Mouse (Mus musculus) C2C12 (cell line): ENCODE data around the gene Nfix. TPM values are rescaled to one million over a fixed set of nuclear protein-coding genes. Genes with fewer than 3 reads are reported as not detected.

Experiments used
- H3K27me3 ChIP-seq: one replicate; pipeline ENCODE4 v1.6.1; 2011; ENCODE audit not compliant: control insufficient read depth, insufficient read depth, insufficient read length
- H3K36me3 ChIP-seq: one replicate; pipeline ENCODE4 v1.6.1; 2011; ENCODE audit not compliant: control insufficient read depth, insufficient read depth
- H3K4me3 ChIP-seq: one replicate; pipeline ENCODE4 v1.5.1; 2011; ENCODE audit warnings: mild to moderate bottlenecking, control low read depth; ENCODE audit not compliant: poor library complexity, insufficient read depth, severe bottlenecking
- H3K79me2 ChIP-seq: one replicate; pipeline ENCODE4 v1.6.1; 2011; ENCODE audit not compliant: control insufficient read depth, insufficient read depth
- H3K79me3 ChIP-seq: one replicate; pipeline ENCODE4 v1.6.1; 2011; ENCODE audit warnings: low read depth, control low read depth
- H3ac ChIP-seq: one replicate; pipeline ENCODE3; 2011; ENCODE audit warnings: low read depth; ENCODE audit not compliant: control insufficient read depth, insufficient read length
- CEBPB ChIP-seq: IDR thresholded peaks from one replicate; pipeline ENCODE4 v1.6.1; 2011; ENCODE audit warnings: low read depth, mild to moderate bottlenecking, control low read depth, moderate library complexity
- CTCF ChIP-seq: IDR thresholded peaks from one replicate; pipeline ENCODE4 v1.5.1; 2011; ENCODE audit not compliant: control insufficient read depth, insufficient read depth, insufficient read length
- FOSL1 ChIP-seq: IDR thresholded peaks from one replicate; pipeline ENCODE4 v1.8.0; 2011; ENCODE audit warnings: mild to moderate bottlenecking, low read length; ENCODE audit not compliant: poor library complexity, insufficient read depth, severe bottlenecking
- MAX ChIP-seq: IDR thresholded peaks from one replicate; pipeline ENCODE4 v1.6.1; 2011; ENCODE audit warnings: mild to moderate bottlenecking, control low read depth
- MYOD1 ChIP-seq: IDR thresholded peaks from one replicate; pipeline ENCODE4 v1.6.1; 2011; ENCODE audit warnings: low read depth; ENCODE audit not compliant: control insufficient read depth, insufficient read length
- MYOG ChIP-seq: IDR thresholded peaks from one replicate; pipeline ENCODE4 v1.6.1; 2011; ENCODE audit not compliant: control insufficient read depth, insufficient read length; ENCODE audit errors: extremely low read depth
- USF1 ChIP-seq: IDR thresholded peaks from one replicate; pipeline ENCODE4 v1.6.1; 2011; ENCODE audit warnings: low read depth, mild to moderate bottlenecking, control low read depth, moderate library complexity
- polyA plus RNA-seq: library from polyadenylated mRNA; unstranded; fragments of >200 nt; fragmentation: generic; extraction: Trizol; gene quantifications from one replicate; pipeline ENCODE4 v1.2.1, GENCODE M21; 2012; ENCODE audit warnings: missing spikeins

Nfix gene
- polyA plus RNA-seq, 1 experiment = 50.7 TPM

- Histone ChIP-seq H3K36me3 (peaks cover 37% of the 10 kb centered on the region), H3K27me3 (no peaks in the 10 kb centered on the region), H3K4me3 (no peak overlapping the region), H3ac (no peak overlapping the region), H3K79me2 (peaks cover 89% of the 10 kb centered on the region), H3K79me3 (peaks cover 28% of the 10 kb centered on the region)
- TF ChIP-seq CEBPB (no peak), USF1 (no peak), FOSL1 (no peak), CTCF (no peak), MAX (no peak), MYOD1 (no peak), MYOG (no peak)
Measured at GRCm38 (mm10) chr8:84764100-84764499, 36.0 kb downstream of the Nfix start.

- Histone ChIP-seq H3K4me3 (no peak overlapping the region), H3K27me3 (no peaks in the 10 kb centered on the region), H3K79me3 (peaks cover 36% of the 10 kb centered on the region), H3K36me3 (peaks cover 53% of the 10 kb centered on the region), H3K79me2 (peaks cover 97% of the 10 kb centered on the region), H3ac (peak overlapping the region; percentile 3)
- no peak for TF ChIP-seq MAX
- TF ChIP-seq FOSL1 = no peak
- peak; percentile 79 for TF ChIP-seq MYOD1
- TF ChIP-seq USF1 = peak; percentile 30
- no peak for TF ChIP-seq MYOG
- TF ChIP-seq CTCF = no peak
- TF ChIP-seq CEBPB = peak; percentile 54
Measured at GRCm38 (mm10) chr8:84760901-84761300, 39.2 kb downstream of the Nfix start.

- peaks cover 58% of the 10 kb centered on the region for H3K36me3 ChIP-seq
- no peaks in the 10 kb centered on the region for H3K27me3 ChIP-seq
- TF ChIP-seq CTCF = no peak
- TF ChIP-seq CEBPB = no peak
- no peak for TF ChIP-seq USF1
- TF ChIP-seq MAX = no peak
- TF ChIP-seq MYOG = no peak
- TF ChIP-seq FOSL1 = no peak
- TF ChIP-seq MYOD1 = no peak
Measured at GRCm38 (mm10) chr8:84760405-84760805, 39.7 kb downstream of the Nfix start.

GRCm38 (mm10) chr8:84759718-84760117 is 40.4 kb downstream of the Nfix start:
- Histone ChIP-seq H3K4me3 (no peak overlapping the region), H3K36me3 (peaks cover 65% of the 10 kb centered on the region), H3K27me3 (no peaks in the 10 kb centered on the region), H3K79me2 (peaks cover 95% of the 10 kb centered on the region), H3ac (no peak overlapping the region), H3K79me3 (peaks cover 40% of the 10 kb centered on the region)
- TF ChIP-seq FOSL1 = no peak
- TF ChIP-seq USF1 = no peak
- no peak for TF ChIP-seq MYOD1
- no peak for TF ChIP-seq MAX

More at GRCm38 (mm10) chr8:84760405-84760805, 39.7 kb downstream of the Nfix start:
- Histone ChIP-seq H3ac (peak overlapping the region; percentile 27), H3K4me3 (no peak overlapping the region), H3K79me3 (peaks cover 39% of the 10 kb centered on the region), H3K79me2 (peaks cover 97% of the 10 kb centered on the region)

GRCm38 (mm10) chr8:84759126-84759525 is 41.0 kb downstream of the Nfix start:
- TF ChIP-seq FOSL1 (no peak), CTCF (no peak), MYOD1 (no peak), MYOG (no peak)
- H3ac ChIP-seq = no peak overlapping the region
- peaks cover 42% of the 10 kb centered on the region for H3K79me3 ChIP-seq
- peaks cover 95% of the 10 kb centered on the region for H3K79me2 ChIP-seq
- H3K27me3 ChIP-seq = no peaks in the 10 kb centered on the region
- H3K36me3 ChIP-seq = peaks cover 66% of the 10 kb centered on the region
- H3K4me3 ChIP-seq = no peak overlapping the region

- H3ac ChIP-seq = no peak overlapping the region
- peaks cover 94% of the 10 kb centered on the region for H3K79me2 ChIP-seq
- no peaks in the 10 kb centered on the region for H3K27me3 ChIP-seq
- H3K4me3 ChIP-seq = no peak overlapping the region
- H3K36me3 ChIP-seq = peaks cover 70% of the 10 kb centered on the region
- TF ChIP-seq MAX = no peak
- no peak for TF ChIP-seq USF1
- TF ChIP-seq FOSL1 = no peak
- no peak for TF ChIP-seq MYOG
- TF ChIP-seq CEBPB = no peak
- TF ChIP-seq CTCF = no peak
- no peak for TF ChIP-seq MYOD1
- peaks cover 39% of the 10 kb centered on the region for H3K79me3 ChIP-seq
Measured at GRCm38 (mm10) chr8:84758308-84758707, 41.8 kb downstream of the Nfix start.
